Mouse (Mus musculus) small intestine, adult 2 months (tissue): ENCODE measurements at regions not wholly inside any gene's neighbourhood (a gene's known extent, or its start where the extent isn't known, plus 50 kb on each side); places are given as distances from the start of the nearest gene placed in this dataset.

ENCODE experiments used
- CTCF ChIP-seq: fragments of 200-500 bp; IDR thresholded peaks from 2 replicates; pipeline ENCODE4 v1.5.1; 2012; ENCODE audit warnings: low read depth, mild to moderate bottlenecking, control low read depth, inconsistent platforms, low read length, moderate library complexity, mixed read lengths; ENCODE audit not compliant: insufficient replicate concordance, insufficient read length; ENCODE audit errors: extremely low read depth
- POLR2A ChIP-seq: fragments of 200-500 bp; IDR thresholded peaks from 2 replicates; pipeline ENCODE4 v1.6.1; 2012; ENCODE audit warnings: low read depth, mild to moderate bottlenecking, control low read depth, inconsistent platforms, low read length, moderate library complexity

- no peak for TF ChIP-seq CTCF
- TF ChIP-seq POLR2A: no peak
Observed at GRCm38 (mm10) chr4:7984814-7985213, 254.0 kb downstream of the Car8 start.
